Mouse (Mus musculus) frontal cortex, postnatal 36 days (tissue): Measurements from ENCODE around the gene Dcdc2b.

ENCODE experiments used
- DNase-seq, 2 experiments: peaks; one replicate each; pipeline ENCODE4 v3.0.0; 2022; ENCODE audit warnings: low spot score in 2 of 2

Gene Dcdc2b

GRCm38 (mm10) chr4:129614093-129614492 lies at the start of gene Dcdc2b:
Gene Dcdc2b (minus strand): TSS chr4:129614257.
- DNase-seq: no peak

DNA sequence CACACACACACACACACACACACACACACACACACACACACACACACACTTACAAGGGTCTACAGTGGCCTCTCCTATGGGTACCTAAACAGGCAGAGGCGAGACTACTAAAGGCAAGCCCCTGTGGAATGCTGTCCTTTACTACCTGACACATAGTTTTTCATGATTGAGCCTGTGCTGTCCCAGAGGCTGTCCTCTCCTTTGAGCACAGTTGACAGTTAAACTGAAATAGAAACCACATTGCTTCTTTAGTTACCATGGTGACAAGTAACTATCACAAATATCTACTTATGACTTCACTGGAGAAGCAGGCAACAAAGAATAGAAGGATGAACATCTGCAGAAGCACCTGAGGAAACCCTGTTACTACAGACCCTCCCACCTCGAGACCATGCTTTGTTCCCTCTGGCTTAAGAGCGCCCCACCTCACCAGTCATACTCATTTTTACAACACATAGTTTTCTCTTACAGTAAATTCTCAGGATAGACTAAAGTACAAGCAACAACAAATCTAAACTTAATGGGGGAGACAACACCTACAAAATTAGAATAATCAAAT lies 48.3 kb upstream of the Dcdc2b start:
- DNase-seq: no peak

- DNase-seq: no peak
These were observed 47.5 kb upstream of the Dcdc2b start for GRCm38 (mm10) chr4:129661584-129661983.

GRCm38 (mm10) chr4:129654770-129655169 lies 40.7 kb upstream of the Dcdc2b start:
- peak in 1 of 2 experiments; percentile 40 for DNase-seq

DNA sequence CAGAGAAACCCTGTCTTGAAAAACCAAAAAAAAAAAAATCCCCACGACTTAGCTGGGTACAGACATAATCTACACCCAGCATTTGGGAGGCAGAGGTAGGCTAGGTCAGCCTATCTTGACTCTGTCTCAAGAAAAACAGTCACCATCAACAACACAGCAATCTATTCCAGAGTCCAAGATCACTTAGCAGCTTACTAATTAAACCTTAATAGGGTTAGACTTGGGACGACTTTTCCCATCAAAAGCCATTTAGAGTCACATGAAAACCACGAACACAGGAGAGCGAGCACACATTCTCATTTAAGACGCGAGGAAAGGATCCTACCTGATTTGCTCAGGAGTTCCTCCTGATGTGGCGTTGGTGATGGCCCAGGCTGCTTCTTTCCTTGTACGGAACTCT lies 36.3 kb upstream of the Dcdc2b start:
- DNase-seq: no peak

DNA sequence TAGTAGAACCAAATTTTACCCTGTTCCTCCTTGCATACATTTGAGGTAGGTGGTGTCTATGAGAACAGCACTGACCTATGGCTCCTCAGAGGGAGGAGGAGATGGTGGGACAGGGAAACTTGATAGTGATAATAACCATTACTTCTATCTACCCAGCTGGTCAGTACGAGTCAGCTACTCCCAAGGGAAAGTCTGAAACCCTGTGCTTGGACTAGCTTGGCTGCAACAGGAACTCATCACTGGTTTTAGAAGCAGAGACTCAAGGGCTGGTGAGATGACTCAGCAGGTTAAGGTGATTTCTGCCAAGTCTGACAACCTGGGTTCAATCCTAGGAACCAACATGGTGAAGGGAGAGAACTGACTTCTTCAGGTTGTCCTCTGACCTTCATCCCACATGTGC lies 34.6 kb upstream of the Dcdc2b start:
- no peak for DNase-seq

DNA sequence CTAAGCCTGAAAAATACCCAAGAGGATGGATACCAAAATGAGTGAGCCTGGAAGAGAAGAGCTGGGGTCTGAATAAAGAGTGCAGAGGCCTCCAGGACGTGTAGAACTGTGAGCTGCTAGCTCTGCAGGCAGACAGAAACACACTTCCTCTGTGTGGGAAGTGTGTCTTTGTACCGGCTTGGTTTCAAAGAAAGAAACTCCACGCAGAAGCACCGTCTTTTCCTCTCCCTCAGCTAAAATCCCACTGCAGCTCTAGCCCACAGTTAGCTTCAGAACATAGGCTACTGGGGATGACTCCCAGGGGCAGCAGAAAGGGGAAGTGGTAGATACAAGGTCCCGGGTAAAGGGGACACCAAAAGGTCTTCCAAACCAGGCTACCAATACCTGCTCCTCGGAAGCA lies 31.1 kb upstream of the Dcdc2b start:
- no peak for DNase-seq

- no peak for DNase-seq
These were observed 27.7 kb upstream of the Dcdc2b start for GRCm38 (mm10) chr4:129641756-129642155.

GRCm38 (mm10) chr4:129640638-129641467 lies 26.8 kb upstream of the Dcdc2b start, which contains the start of gene Txlna:
Gene Txlna (minus strand): TSS chr4:129641065.
- peak; percentile 98 to 99 for DNase-seq

DNA sequence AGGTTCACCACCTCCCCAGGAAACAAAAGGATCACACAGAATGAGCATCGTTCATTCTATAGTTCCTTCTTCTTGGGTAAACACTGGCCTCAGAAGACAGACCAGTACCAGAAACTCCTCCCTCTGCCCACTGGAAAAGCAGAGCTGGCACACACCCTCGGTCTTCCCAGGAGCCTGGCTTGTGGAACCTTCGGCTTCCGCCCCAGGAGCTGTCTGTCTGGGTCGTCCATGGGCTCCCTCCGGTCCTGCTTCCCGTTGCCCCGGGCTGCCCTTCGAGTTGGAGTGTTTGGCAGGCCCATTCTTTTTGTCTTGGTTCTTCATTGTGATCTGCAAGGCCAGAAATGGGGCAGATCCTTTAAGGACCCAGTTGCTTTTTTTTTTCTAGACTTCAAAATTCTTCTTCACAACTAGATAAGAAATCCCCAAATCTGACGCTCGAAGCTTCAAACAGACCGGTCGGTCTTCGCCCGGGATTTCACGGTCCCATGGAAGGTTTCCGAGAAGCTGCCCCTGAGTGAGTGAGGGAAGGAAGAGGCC lies 26.1 kb upstream of the Dcdc2b start:
- no peak for DNase-seq

GRCm38 (mm10) chr4:129639221-129639620 lies 25.2 kb upstream of the Dcdc2b start:
- no peak for DNase-seq

DNA sequence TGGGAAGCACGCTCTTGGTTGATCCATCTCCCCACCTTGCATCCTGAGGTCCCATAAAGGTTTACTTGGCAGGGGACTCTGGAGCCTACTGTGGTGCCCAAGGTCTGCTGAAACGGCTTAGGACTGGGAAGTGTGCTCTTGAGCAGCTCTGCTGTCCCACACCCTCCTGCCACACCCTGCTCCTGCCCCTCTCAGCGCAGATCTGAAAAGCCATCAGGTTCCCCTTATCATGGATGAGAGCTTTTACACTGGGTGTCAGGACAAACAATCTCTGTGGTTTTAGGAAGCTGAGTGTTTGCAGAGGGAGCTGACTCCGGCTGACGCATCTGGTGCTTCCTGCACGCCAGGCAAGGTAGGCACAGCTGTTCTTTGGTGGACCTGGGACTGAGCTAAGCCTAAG lies 19.8 kb upstream of the Dcdc2b start:
- DNase-seq: no peak

DNA sequence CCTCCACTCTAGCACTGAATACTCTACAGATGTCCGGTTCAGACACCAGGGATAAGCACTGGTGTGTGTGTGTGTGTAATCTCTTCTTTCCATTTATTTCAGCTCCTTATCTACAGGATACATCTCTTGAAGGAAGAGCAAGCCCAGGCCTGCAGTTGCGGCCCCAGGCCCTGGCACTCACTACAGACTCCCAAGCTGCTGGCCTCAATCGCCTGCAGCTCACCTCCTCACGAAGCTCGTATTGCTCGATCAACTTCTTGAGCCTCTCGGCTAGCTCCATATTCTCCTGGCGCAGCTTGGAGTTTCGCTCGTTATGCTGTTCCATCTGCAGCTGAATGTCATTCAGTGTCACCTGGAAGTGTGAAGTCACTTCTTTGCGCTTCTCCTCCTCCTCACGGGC lies 17.8 kb upstream of the Dcdc2b start:
- no peak for DNase-seq

DNA sequence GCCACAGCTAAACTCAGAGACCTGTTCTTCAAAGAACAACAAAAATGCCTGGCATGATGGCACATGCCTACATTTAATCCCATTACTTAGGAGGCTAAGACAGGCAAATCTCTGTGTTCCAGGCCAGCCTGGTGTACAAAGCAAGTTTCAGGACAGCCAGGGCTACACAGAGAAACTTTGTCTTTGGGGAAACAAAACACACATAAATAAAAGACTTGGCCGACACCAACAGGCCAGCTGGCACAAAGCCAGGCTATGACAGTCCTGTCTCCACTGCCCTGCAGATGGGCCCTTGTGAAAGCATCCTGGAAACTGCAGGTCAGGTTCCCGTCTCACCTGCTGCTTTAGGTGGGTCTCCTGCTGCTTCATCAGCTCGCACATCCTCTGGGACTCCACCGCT lies 16.9 kb upstream of the Dcdc2b start:
- DNase-seq: no peak

GRCm38 (mm10) chr4:129626035-129626434 lies 12.0 kb upstream of the Dcdc2b start:
- no peak for DNase-seq

DNA sequence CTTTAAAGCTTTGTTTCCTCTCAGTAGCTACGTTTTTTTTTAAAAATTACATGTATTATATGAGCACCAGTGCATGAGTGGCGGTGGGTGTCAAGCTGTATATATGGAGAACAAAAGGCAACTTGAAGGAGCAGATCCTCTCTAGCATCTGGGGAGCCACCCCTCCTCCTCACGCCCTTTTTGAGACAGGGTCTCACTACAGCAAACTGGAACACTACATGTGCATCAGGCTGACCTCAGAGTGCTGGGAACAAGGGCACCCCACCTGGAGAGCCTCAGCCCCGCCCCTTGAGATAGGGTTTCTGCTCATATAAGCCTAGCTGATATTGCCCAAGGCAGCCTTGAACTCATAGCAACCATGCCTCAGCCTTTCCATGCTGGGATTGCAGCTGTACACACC lies 11.4 kb upstream of the Dcdc2b start:
- no peak for DNase-seq

GRCm38 (mm10) chr4:129625029-129625370 lies 10.9 kb upstream of the Dcdc2b start:
- DNase-seq: peak; percentile 68 to 72

- peak; percentile 86 to 92 for DNase-seq
These were observed 10.4 kb upstream of the Dcdc2b start for GRCm38 (mm10) chr4:129624281-129625028.

- DNase-seq: peak; percentile 65 to 69
These were observed 9.6 kb upstream of the Dcdc2b start, which contains the start of gene Ccdc28b for GRCm38 (mm10) chr4:129623681-129624091. Gene Ccdc28b (minus strand): TSS chr4:129623947.

- DNase-seq: no peak
These were observed 8.9 kb upstream of the Dcdc2b start for GRCm38 (mm10) chr4:129622803-129623535.

- DNase-seq: no peak
These were observed 8.2 kb upstream of the Dcdc2b start for GRCm38 (mm10) chr4:129622120-129622802.
